Mouse (Mus musculus): ENCODE results near the gene Fam104a. TPM values are rescaled to one million over a fixed set of nuclear protein-coding genes. Genes with fewer than 3 reads are reported as not detected.
A peak's percentile ranks its signal among the peaks of the same experiment; 100 is the strongest.

Fam104a gene
- total and polyA plus RNA-seq, 3 experiments, result 14.6 to 57.0 (median 35.3) TPM

GRCm38 (mm10) chr11:113667704-113668103 is 16.3 kb downstream of the Fam104a start:
- in situ Hi-C loops (cut with MboI; ENCODE audit: low pct_ligation_motif_present, low pct_unique_long_range_greater_than_20kb, low sequenced_read_pairs), result no loop called here
- no peak for DNase-seq (ENCODE audit: extremely low read depth)
- dilution Hi-C loops (cut with MboI; ENCODE audit: extremely low pct_ligation_motif_present, extremely low pct_unique_long_range_greater_than_20kb, low sequenced_read_pairs), result no loop called here
- Histone ChIP-seq H3K27ac (ENCODE audit: insufficient read depth, low read depth) (no peak overlapping the region), H3K79me2 (replicated peaks; ENCODE audit: control insufficient read depth, extremely low read depth, insufficient read depth, poor library complexity, severe bottlenecking) (peaks cover 26% of the 10 kb centered on the region), H3K4me2 (ENCODE audit: insufficient read depth, low read depth, poor library complexity, severe bottlenecking) (no peak overlapping the region), H3K9me3 (replicated peaks; ENCODE audit: low read length) (no peaks in the 10 kb centered on the region), H3K9ac (ENCODE audit: insufficient read depth, low read depth) (no peak overlapping the region), H3K4me1 (ENCODE audit: control insufficient read depth in 1 of 2, insufficient read depth in 2 of 2) (peaks cover 0 to 28% of the 10 kb centered on the region in 2 experiments; a peak in 2 of 4 replicates), H3K4me3 (replicated peaks in 1 of 3; ENCODE audit: low read depth in 2 of 3, low read length in 2 of 3, poor library complexity in 1 of 3) (no peak overlapping the region), H3K27me3 (replicated peaks) (no peaks in the 10 kb centered on the region), H3K36me3 (replicated peaks in 1 of 2; ENCODE audit: control insufficient read depth in 1 of 2, insufficient read depth in 1 of 2, low read length in 1 of 2) (peaks cover 59 to 85% of the 10 kb centered on the region in 2 experiments)
- no peak for TF ChIP-seq USF2 (conservative IDR thresholded peaks at IDR 0.05; ENCODE audit: low read depth, low read length)
- TF ChIP-seq NRF1 (IDR thresholded peaks at IDR 0.05; ENCODE audit: low read depth, low read length), result no peak
- no peak for TF ChIP-seq TBP (conservative IDR thresholded peaks at IDR 0.05; ENCODE audit: low read depth, low read length)
- no peak for TF ChIP-seq CHD1 (IDR thresholded peaks at IDR 0.05; ENCODE audit: low read depth, low read length)
- no peak for TF ChIP-seq MAFK (IDR thresholded peaks at IDR 0.05; ENCODE audit: insufficient replicate concordance, low read length)
- no peak for TF ChIP-seq JUND (conservative IDR thresholded peaks at IDR 0.05; ENCODE audit: low read depth, low read length)
- TF ChIP-seq UBTF (IDR thresholded peaks at IDR 0.05; ENCODE audit: low read depth, low read length), result no peak

GRCm38 (mm10) chr11:113667122-113667521 is 16.8 kb downstream of the Fam104a start:
- Histone ChIP-seq H3K9me3 (replicated peaks; ENCODE audit: low read length) (no peaks in the 10 kb centered on the region), H3K27me3 (replicated peaks) (no peaks in the 10 kb centered on the region), H3K27ac (ENCODE audit: insufficient read depth, low read depth) (no peak overlapping the region), H3K9ac (ENCODE audit: insufficient read depth, low read depth) (no peak overlapping the region), H3K4me1 (ENCODE audit: control insufficient read depth in 1 of 2, insufficient read depth in 2 of 2) (peaks cover 0 to 28% of the 10 kb centered on the region in 2 experiments; a peak in 2 of 4 replicates), H3K36me3 (replicated peaks in 1 of 2; ENCODE audit: control insufficient read depth in 1 of 2, insufficient read depth in 1 of 2, low read length in 1 of 2) (peaks cover 61 to 84% of the 10 kb centered on the region in 2 experiments), H3K4me3 (replicated peaks in 1 of 3; ENCODE audit: low read depth in 2 of 3, low read length in 2 of 3, poor library complexity in 1 of 3) (no peak overlapping the region), H3K79me2 (replicated peaks; ENCODE audit: control insufficient read depth, extremely low read depth, insufficient read depth, poor library complexity, severe bottlenecking) (peaks cover 20% of the 10 kb centered on the region), H3K4me2 (ENCODE audit: insufficient read depth, low read depth, poor library complexity, severe bottlenecking) (no peak overlapping the region)
- peak; percentile 26; the same call in 1 of the 2 replicates for TF ChIP-seq POLR2AphosphoS2 (IDR thresholded peaks at IDR 0.05; ENCODE audit: low read depth, low read length)
- TF ChIP-seq TCF12 (IDR thresholded peaks at IDR 0.05; ENCODE audit: low read depth, low read length), result no peak
- no peak for DNase-seq (ENCODE audit: extremely low read depth)
- dilution Hi-C loops (cut with MboI; ENCODE audit: extremely low pct_ligation_motif_present, extremely low pct_unique_long_range_greater_than_20kb, low sequenced_read_pairs), result no loop called here
- in situ Hi-C loops (cut with MboI; ENCODE audit: low pct_ligation_motif_present, low pct_unique_long_range_greater_than_20kb, low sequenced_read_pairs), result no loop called here

DNA sequence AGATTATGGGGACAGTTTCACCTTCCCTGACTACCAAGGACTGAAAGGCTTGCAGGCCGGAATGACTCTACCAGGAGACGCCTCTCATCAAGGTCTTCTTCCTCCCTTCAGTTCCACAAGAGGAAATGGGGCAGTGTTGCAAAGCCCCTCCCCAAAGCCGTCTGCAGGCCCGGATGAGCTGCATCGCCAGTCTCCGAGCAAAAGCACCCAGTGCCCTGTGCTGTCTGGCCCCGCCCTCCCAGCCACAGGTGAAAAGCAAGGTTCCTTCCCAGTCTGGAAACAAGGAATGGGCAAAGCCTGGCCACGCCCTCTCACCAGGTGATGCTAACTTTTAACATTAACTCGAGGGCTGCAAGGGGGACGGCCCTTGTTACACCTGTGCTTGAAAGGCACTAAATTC is 17.3 kb downstream of the Fam104a start:
- H3K9ac ChIP-seq (ENCODE audit: insufficient read depth, low read depth), result no peak overlapping the region
- no peak overlapping the region for H3K4me3 ChIP-seq (replicated peaks in 1 of 3; ENCODE audit: low read depth in 2 of 3, low read length in 2 of 3, poor library complexity in 1 of 3)
- H3K79me2 ChIP-seq (replicated peaks; ENCODE audit: control insufficient read depth, extremely low read depth, insufficient read depth, poor library complexity, severe bottlenecking), result peaks cover 17% of the 10 kb centered on the region
- H3K36me3 ChIP-seq (replicated peaks in 1 of 2; ENCODE audit: control insufficient read depth in 1 of 2, insufficient read depth in 1 of 2, low read length in 1 of 2), result peaks cover 64 to 85% of the 10 kb centered on the region in 2 experiments
- no peak overlapping the region for H3K27ac ChIP-seq (ENCODE audit: insufficient read depth, low read depth)
- H3K27me3 ChIP-seq (replicated peaks), result no peaks in the 10 kb centered on the region
- TF ChIP-seq MAX (IDR thresholded peaks at IDR 0.05; ENCODE audit: low read length), result no peak
- no peak for TF ChIP-seq CHD1 (IDR thresholded peaks at IDR 0.05; ENCODE audit: low read depth, low read length)
- no peak for TF ChIP-seq TCF12 (IDR thresholded peaks at IDR 0.05; ENCODE audit: low read depth, low read length)
- no peak for TF ChIP-seq NRF1 (IDR thresholded peaks at IDR 0.05; ENCODE audit: low read depth, low read length)
- no peak for TF ChIP-seq MYC (IDR thresholded peaks at IDR 0.05; ENCODE audit: low read depth, low read length)
- TF ChIP-seq MAFK (IDR thresholded peaks at IDR 0.05; ENCODE audit: insufficient replicate concordance, low read length), result no peak
- TF ChIP-seq BHLHE40 (IDR thresholded peaks at IDR 0.05; ENCODE audit: low read depth, low read length), result no peak
- no peak for TF ChIP-seq E2F4 (IDR thresholded peaks at IDR 0.05; ENCODE audit: insufficient replicate concordance, low read depth, low read length)
- no peak for TF ChIP-seq ELF1 (IDR thresholded peaks at IDR 0.05; ENCODE audit: low read depth, low read length)
- TF ChIP-seq JUN (IDR thresholded peaks at IDR 0.05; ENCODE audit: insufficient read depth, low read depth, low read length), result no peak
- no peak for TF ChIP-seq EP300 (IDR thresholded peaks at IDR 0.05; ENCODE audit: low read length)
- no peak for TF ChIP-seq NELFE (IDR thresholded peaks at IDR 0.05; ENCODE audit: low read depth, low read length)
- in situ Hi-C loops (cut with MboI; ENCODE audit: low pct_ligation_motif_present, low pct_unique_long_range_greater_than_20kb, low sequenced_read_pairs), result no loop called here
- no peak overlapping the region for H3K4me2 ChIP-seq (ENCODE audit: insufficient read depth, low read depth, poor library complexity, severe bottlenecking)
- no peaks in the 10 kb centered on the region for H3K9me3 ChIP-seq (replicated peaks; ENCODE audit: low read length)
- DNase-seq (ENCODE audit: extremely low read depth), result no peak
- dilution Hi-C loops (cut with MboI; ENCODE audit: extremely low pct_ligation_motif_present, extremely low pct_unique_long_range_greater_than_20kb, low sequenced_read_pairs), result no loop called here
- peaks cover 0 to 28% of the 10 kb centered on the region in 2 experiments; a peak in 2 of 4 replicates for H3K4me1 ChIP-seq (ENCODE audit: control insufficient read depth in 1 of 2, insufficient read depth in 2 of 2)
